Mouse (Mus musculus) C2C12 (cell line): ENCODE data around the gene Ndufb3.

Experiments
- CEBPB ChIP-seq: IDR thresholded peaks from one replicate; pipeline ENCODE4 v1.6.1; 2011; ENCODE audit warnings: low read depth, mild to moderate bottlenecking, control low read depth, moderate library complexity
- CTCF ChIP-seq: IDR thresholded peaks from one replicate; pipeline ENCODE4 v1.5.1; 2011; ENCODE audit not compliant: control insufficient read depth, insufficient read depth, insufficient read length
- FOSL1 ChIP-seq: IDR thresholded peaks from one replicate; pipeline ENCODE4 v1.8.0; 2011; ENCODE audit warnings: mild to moderate bottlenecking, low read length; ENCODE audit not compliant: poor library complexity, insufficient read depth, severe bottlenecking

- TF ChIP-seq CTCF = no peak
- no peak for TF ChIP-seq FOSL1
- no peak for TF ChIP-seq CEBPB
Observed at GRCm38 (mm10) chr1:58566621-58567020, 19.6 kb upstream of the Ndufb3 start.
